Mouse (Mus musculus) kidney, postnatal 0 days (tissue): ENCODE results near the gene Sparc. TPM values are rescaled to one million over a fixed set of nuclear protein-coding genes. Genes with fewer than 3 reads are reported as not detected.
A peak's percentile ranks its signal among the peaks of the same experiment; 100 is the strongest.

Experiments used
- ATAC-seq: fragments of 200-750 bp; cut with Nextera tagmentation; replicated peaks from 2 replicates; pipeline ENCODE4 v1.8.0; 2017; ENCODE audit warnings: low read depth, moderate number of reproducible peaks, moderate TSS enrichment, moderate library complexity; ENCODE audit not compliant: low FRiP score
- DNase-seq: peaks from one replicate; pipeline ENCODE4 v3.0.0-alpha.2; 2016; ENCODE audit warnings: low spot score
- H3K27ac ChIP-seq: fragments of 300-500 bp; sonication (generic); 2 replicates; pipeline ENCODE4 v1.5.1; 2014; ENCODE audit warnings: mild to moderate bottlenecking
- H3K27me3 ChIP-seq: fragments of 300-500 bp; sonication (generic); 2 replicates; pipeline ENCODE4 v1.6.1; 2014; ENCODE audit warnings: low read length, mixed read lengths; ENCODE audit not compliant: insufficient read depth
- H3K36me3 ChIP-seq: fragments of 300-500 bp; sonication (generic); 2 replicates; pipeline ENCODE4 v1.6.1; 2014; ENCODE audit warnings: low read length, mixed read lengths; ENCODE audit not compliant: insufficient read depth
- H3K4me1 ChIP-seq: fragments of 300-500 bp; sonication (generic); replicated peaks from 2 replicates; pipeline ENCODE4 v1.6.1; 2014; ENCODE audit warnings: antibody characterized with exemption, low read length, mixed read lengths; ENCODE audit not compliant: insufficient read depth
- H3K4me2 ChIP-seq: fragments of 300-500 bp; sonication (generic); 2 replicates; pipeline ENCODE4 v1.6.1; 2014; ENCODE audit warnings: mild to moderate bottlenecking, low read length, moderate library complexity, mixed read lengths
- H3K4me3 ChIP-seq: fragments of 300-500 bp; sonication (generic); replicated peaks from 2 replicates; pipeline ENCODE4 v1.5.1; 2014; ENCODE audit warnings: low read depth, low read length
- H3K9ac ChIP-seq: fragments of 300-500 bp; sonication (generic); 2 replicates; pipeline ENCODE4 v1.6.1; 2014; ENCODE audit warnings: low read depth, low read length
- H3K9me3 ChIP-seq: fragments of 300-500 bp; sonication (generic); replicated peaks from 2 replicates; pipeline ENCODE4 v1.6.1; 2016; ENCODE audit warnings: low read length, inconsistent platforms, mixed read lengths
- CTCF ChIP-seq: IDR thresholded peaks from 2 replicates; pipeline ENCODE4 v1.5.1; 2016; ENCODE audit warnings: antibody characterized with exemption, low read depth, mild to moderate bottlenecking, moderate library complexity
- WGBS: fragments of 180-500 bp; shearing (Covaris S2); extraction: QIAGEN DNeasy Blood & Tissue Kit; methylation state at CpG from one replicate; pipeline ENCODE4 v1.1.7; 2014; 5-methylcytosine and 5-hydroxymethylcytosine counted together
- polyA plus RNA-seq: library from polyadenylated mRNA; unstranded; fragments of >200 nt; fragmentation: Nextera tagmentation; extraction: Ambion mirVana; gene quantifications from 2 replicates; pipeline ENCODE4 v1.2.1, GENCODE M21; 2015

Gene Sparc
- polyA plus RNA-seq, 1 experiment from 2014 or later, result 1,281 TPM

DNA sequence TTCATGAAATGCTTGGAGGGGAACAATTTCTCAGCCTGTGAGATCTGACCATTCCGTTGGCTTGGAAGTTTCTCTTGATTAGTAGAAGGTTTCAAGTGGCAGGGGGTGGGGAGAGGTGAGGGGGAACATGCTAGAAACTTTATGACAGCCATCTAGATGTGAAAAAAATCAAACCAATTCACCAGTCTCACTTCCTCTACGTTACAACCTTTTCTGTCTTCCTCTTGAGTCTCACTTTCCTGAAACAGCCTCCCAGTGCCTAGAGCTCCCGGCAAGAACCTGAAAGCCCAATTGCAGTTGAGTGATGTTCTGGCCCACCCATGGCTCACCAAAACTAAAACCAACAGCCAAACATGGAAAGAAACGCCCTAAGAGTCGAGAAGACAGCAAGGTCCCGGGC, 28.4 kb downstream of the Sparc start:
- ATAC-seq (no peak), DNase-seq (no peak)
- Histone ChIP-seq H3K27me3 (no peaks in the 10 kb centered on the region), H3K36me3 (peaks cover 32% of the 10 kb centered on the region), H3K4me3 (no peak overlapping the region), H3K9ac (no peak overlapping the region), H3K9me3 (no peaks in the 10 kb centered on the region), H3K27ac (no peak overlapping the region), H3K4me1 (no peaks in the 10 kb centered on the region), H3K4me2 (no peak overlapping the region)
- WGBS, result 75% methylated on average over 6 of the region's 6 CpGs
- no peak for TF ChIP-seq CTCF

DNA sequence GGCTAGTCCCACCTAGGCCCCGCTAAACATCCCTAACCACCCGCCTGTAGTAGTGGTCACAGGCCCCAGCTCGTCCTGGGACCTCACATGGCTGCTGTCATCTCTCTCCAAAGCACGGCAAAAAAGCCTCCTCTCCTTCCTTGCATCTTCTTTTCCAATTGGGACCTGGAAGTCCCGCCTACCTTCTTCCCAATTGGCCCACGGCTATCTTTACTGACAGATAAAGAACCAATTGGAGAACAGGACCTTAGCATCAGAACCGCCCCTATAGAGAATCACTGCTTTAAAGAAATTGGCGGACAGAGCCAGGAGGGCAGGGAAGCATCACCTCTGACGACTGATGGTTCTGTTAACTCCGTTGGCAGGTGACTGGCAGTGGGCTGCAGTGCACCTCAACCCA, 30.5 kb downstream of the Sparc start:
- Histone ChIP-seq H3K9ac (no peak overlapping the region), H3K36me3 (peaks cover 11% of the 10 kb centered on the region), H3K4me1 (no peaks in the 10 kb centered on the region), H3K27me3 (no peaks in the 10 kb centered on the region), H3K27ac (no peak overlapping the region), H3K4me3 (no peak overlapping the region), H3K9me3 (no peaks in the 10 kb centered on the region), H3K4me2 (no peak overlapping the region)
- DNase-seq (peak; percentile 72), ATAC-seq (no peak)
- WGBS, result 50% methylated on average over 10 of the region's 10 CpGs
- TF ChIP-seq CTCF, result no peak

DNA sequence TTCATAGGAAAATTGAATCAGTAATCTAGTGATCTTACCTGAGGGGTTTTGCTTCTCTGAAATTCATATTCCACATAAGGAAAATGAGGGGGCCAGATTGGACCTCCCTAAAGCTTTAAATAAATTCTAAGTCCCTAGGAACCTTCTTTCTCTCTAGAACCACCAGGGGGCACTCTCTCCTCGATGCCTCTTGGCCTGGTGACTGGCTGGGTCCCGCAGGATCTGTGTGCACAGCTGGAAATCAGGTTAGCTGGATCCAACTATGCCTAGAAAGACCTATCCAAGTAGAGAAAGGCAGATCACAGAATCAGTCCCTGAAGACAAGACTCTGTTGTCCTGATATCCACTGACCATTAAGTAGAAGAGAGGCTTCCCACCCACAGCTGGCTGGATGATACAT, 33.2 kb downstream of the Sparc start:
- H3K27me3 ChIP-seq, result no peaks in the 10 kb centered on the region
- peak; percentile 95 for TF ChIP-seq CTCF
- no peaks in the 10 kb centered on the region for H3K4me1 ChIP-seq
- H3K9ac ChIP-seq, result no peak overlapping the region
- ATAC-seq (peak; percentile 42; the same call in 1 of the 2 replicates), DNase-seq (peak; percentile 95)
- no peak overlapping the region for H3K4me2 ChIP-seq
- 0% methylated on average over 2 of the region's 2 CpGs for WGBS
- no peak overlapping the region for H3K27ac ChIP-seq
- 0 out of 2 replicates have a peak, but pooled peaks cover 4% of the 10 kb centered on the region for H3K36me3 ChIP-seq
- H3K4me3 ChIP-seq, result no peak overlapping the region
- no peaks in the 10 kb centered on the region for H3K9me3 ChIP-seq

DNA sequence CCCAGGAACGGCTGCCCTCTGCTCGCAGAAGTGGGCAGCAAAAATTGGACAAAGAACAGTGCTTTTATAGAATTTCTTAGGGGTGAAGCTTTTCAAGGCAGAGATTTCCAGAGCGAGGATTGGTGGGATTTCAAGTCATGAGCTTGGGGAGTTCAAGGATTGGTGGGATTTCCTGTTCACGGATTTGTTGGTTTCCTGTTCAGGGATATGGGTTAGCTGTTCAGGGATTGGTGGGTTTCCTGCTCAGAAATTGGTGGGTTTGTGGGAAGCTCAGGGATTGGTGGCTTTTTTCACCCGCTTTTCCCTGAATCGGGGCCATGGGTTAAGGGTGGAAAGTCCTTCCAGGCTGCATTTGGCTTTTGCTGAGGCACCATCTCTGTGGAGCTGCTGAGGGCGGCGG, 35.4 kb downstream of the Sparc start:
- no peaks in the 10 kb centered on the region for H3K4me1 ChIP-seq
- ATAC-seq, result no peak; the same call in 1 of the 2 replicates
- H3K4me2 ChIP-seq, result no peak overlapping the region
- H3K36me3 ChIP-seq, result no peaks in the 10 kb centered on the region
- H3K9ac ChIP-seq, result no peak overlapping the region
- no peak overlapping the region for H3K27ac ChIP-seq
- TF ChIP-seq CTCF, result no peak
- 48% methylated on average over 8 of the region's 8 CpGs for WGBS
- no peaks in the 10 kb centered on the region for H3K27me3 ChIP-seq
- no peak overlapping the region for H3K4me3 ChIP-seq
- H3K9me3 ChIP-seq, result no peaks in the 10 kb centered on the region
- peak; percentile 61 for DNase-seq

DNA sequence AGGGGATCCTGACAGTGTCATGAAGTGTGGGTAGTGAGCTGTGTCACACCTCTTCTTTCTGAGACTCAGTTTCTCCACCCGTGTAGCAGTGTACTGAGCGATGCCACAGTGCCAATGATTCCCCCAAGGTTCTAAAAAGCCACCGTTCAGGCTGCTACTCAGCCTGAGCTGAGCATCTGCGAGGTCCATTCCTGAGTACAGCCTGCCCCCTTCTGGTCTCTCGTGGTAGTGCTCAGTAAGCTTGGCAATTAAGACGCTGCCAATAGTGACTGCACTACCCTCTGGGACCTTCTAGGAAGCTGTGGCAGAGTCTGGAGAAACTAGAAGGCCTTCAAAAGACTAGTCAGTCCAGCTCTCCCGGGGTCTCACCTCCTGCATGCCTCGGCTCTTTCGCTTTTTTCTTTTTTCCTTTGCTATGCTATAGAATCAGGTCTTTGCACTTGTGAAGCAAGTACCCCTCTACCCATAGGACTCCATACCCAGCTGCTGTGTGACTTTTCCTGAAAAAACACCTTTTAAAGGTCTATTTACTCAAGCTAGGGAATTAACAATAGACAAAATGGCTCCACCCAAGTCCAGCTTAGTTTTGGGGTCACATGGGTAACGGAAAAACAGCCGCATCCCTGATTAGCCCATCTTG, 36.4 kb downstream of the Sparc start:
- H3K9me3 ChIP-seq, result no peaks in the 10 kb centered on the region
- H3K4me3 ChIP-seq, result no peak overlapping the region
- WGBS, result 14% methylated on average over 11 of the region's 11 CpGs
- H3K9ac ChIP-seq, result no peak overlapping the region
- no peak overlapping the region for H3K4me2 ChIP-seq
- no peaks in the 10 kb centered on the region for H3K36me3 ChIP-seq
- no peak overlapping the region for H3K27ac ChIP-seq
- peak; percentile 98 for TF ChIP-seq CTCF
- no peaks in the 10 kb centered on the region for H3K27me3 ChIP-seq
- no peaks in the 10 kb centered on the region for H3K4me1 ChIP-seq
- ATAC-seq (peak; percentile 65), DNase-seq (peak; percentile 93)

DNA sequence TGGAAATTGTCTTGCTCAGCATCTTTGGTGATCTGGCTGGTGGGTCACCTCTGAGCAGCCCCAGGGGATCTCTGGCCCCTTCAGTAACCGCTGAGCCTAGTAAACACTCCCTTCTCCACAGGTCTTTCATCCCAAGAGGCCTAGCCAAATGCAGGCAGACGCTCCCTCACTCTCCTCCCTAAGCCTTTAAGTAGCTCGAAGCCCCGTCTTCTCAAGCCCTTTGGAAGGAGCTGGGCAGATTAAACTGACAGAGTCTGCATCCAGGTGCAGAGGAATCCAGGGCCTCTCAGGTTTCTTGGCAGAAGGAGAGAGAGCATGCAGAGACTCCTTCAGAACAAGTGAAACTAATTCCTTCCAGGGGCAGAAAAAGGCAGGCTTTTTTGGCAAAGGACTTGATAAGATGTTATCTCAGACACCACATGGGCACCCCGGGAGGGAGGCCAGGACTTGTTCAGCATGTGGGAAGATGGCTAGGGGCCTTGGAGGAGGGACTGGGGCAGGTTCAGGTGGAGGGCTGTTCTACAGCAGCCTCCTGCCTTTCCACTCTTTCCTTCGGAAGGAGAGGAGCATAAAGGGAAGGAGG, 39.4 kb downstream of the Sparc start:
- Histone ChIP-seq H3K4me3 (no peak overlapping the region), H3K9ac (no peak overlapping the region), H3K4me1 (no peaks in the 10 kb centered on the region), H3K4me2 (no peak overlapping the region), H3K9me3 (no peaks in the 10 kb centered on the region), H3K27ac (no peak overlapping the region), H3K27me3 (no peaks in the 10 kb centered on the region), H3K36me3 (no peaks in the 10 kb centered on the region)
- ATAC-seq (no peak), DNase-seq (no peak)
- WGBS, result 26% methylated on average over 6 of the region's 6 CpGs
- TF ChIP-seq CTCF, result no peak
